Mouse (Mus musculus) intestine, embryonic 15.5 days (tissue): Measurements from ENCODE around the gene Plxnb2. TPM values are rescaled to one million over a fixed set of nuclear protein-coding genes. Genes with fewer than 3 reads are reported as not detected.

Experiments used
- ATAC-seq: fragments of 200-750 bp; cut with Nextera tagmentation; 2 replicates; pipeline ENCODE4 v1.8.0; 2017; ENCODE audit warnings: moderate TSS enrichment, moderate library complexity
- H3K27ac ChIP-seq: fragments of 300-500 bp; sonication (generic); 2 replicates; pipeline ENCODE4 v1.5.1; 2015; ENCODE audit warnings: mild to moderate bottlenecking, inconsistent platforms
- H3K27me3 ChIP-seq: fragments of 300-500 bp; sonication (generic); replicated peaks from 2 replicates; pipeline ENCODE4 v1.6.1; 2015; ENCODE audit warnings: inconsistent platforms
- H3K36me3 ChIP-seq: fragments of 300-500 bp; sonication (generic); 2 replicates; pipeline ENCODE4 v1.6.1; 2015; ENCODE audit warnings: inconsistent platforms
- H3K4me1 ChIP-seq: fragments of 300-500 bp; sonication (generic); replicated peaks from 2 replicates; pipeline ENCODE4 v1.6.1; 2015; ENCODE audit warnings: inconsistent platforms
- H3K4me2 ChIP-seq: fragments of 300-500 bp; sonication (generic); replicated peaks from 2 replicates; pipeline ENCODE4 v1.6.1; 2015; ENCODE audit warnings: mild to moderate bottlenecking, inconsistent platforms
- H3K4me3 ChIP-seq: fragments of 300-500 bp; sonication (generic); replicated peaks from 2 replicates; pipeline ENCODE4 v1.5.1; 2015; ENCODE audit warnings: inconsistent platforms
- H3K9ac ChIP-seq: fragments of 300-500 bp; sonication (generic); 2 replicates; pipeline ENCODE4 v1.6.1; 2015; ENCODE audit warnings: inconsistent platforms
- H3K9me3 ChIP-seq: fragments of 300-500 bp; sonication (generic); 2 replicates; pipeline ENCODE4 v1.6.1; 2016; ENCODE audit warnings: inconsistent platforms
- WGBS: fragments of 180-500 bp; shearing (Covaris S2); methylation state at CpG from one replicate; pipeline ENCODE4 v1.1.7; 2015; 5-methylcytosine and 5-hydroxymethylcytosine counted together
- polyA plus RNA-seq: library from polyadenylated mRNA; unstranded; fragments of >200 nt; fragmentation: Nextera tagmentation; extraction: Ambion mirVana; gene quantifications from 2 replicates; pipeline ENCODE4 v1.2.1, GENCODE M21; 2015

Gene Plxnb2
- polyA plus RNA-seq, 1 experiment from 2014 or later = 107 TPM

DNA sequence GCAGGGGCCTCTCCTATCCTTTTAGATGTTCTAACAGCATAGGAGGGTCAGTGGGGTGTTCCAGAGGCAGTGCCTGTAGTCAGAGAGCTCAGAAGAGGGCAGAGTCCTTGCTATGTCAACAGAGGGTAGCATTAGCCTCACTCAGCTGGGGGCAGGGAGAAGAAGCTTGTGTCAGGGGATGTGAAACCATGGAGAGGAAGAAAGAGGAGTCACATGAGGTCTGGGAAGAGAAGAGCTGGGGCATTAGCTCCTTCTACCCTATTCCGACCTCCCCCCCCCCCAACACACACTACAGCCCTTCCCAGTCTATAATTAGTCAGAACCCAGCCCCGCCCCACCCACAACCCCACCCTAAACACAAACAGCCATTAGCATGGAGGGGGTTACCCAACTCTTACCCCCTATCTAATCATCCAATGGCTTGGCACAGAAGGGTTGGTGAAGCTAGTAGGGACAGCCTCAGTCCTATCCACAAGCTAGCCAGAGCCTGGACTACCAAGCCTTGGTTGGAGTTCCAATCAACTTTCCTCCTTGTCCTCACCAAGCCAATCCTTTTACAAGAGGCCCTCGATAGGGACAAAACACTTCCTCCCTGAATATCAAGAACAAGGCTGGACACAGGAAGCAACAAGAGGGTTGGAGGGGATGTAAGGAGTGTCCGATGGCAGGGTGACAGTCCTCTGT lies 2.9 kb downstream of the Plxnb2 start:
- 56% methylated on average over 4 of the region's 4 CpGs for WGBS
- Histone ChIP-seq H3K4me2 (peak overlapping the region; percentile 90), H3K27ac (peak overlapping the region; percentile 93), H3K27me3 (no peaks in the 10 kb centered on the region), H3K9me3 (no peaks in the 10 kb centered on the region), H3K4me3 (0 out of 2 replicates have a peak overlapping the region, but pooled peaks have one; percentile 85), H3K9ac (peak overlapping the region; percentile 9; the same call in 1 of the 2 replicates), H3K36me3 (no peaks in the 10 kb centered on the region), H3K4me1 (peaks cover 68% of the 10 kb centered on the region)
- peak; percentile 31 for ATAC-seq

DNA sequence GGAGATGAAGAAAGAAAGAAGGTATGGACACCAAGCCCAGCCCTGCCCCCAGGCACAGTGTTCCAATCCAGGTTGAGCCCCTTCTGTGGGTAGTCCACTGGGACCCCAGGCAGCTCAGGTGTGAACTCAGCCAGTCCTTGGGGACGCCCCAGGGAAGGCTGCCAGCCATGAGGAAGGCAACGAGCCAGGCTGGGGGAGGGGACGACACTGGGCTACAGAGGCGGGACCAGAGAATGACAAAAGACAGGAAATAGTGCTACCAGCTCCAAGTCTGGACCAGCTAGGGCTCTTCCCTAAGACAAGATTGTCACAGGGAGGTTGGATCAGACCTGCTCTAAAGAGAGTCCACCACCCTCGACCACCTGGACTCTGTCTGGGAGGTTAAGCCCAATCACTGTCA lies 3.5 kb downstream of the Plxnb2 start:
- ATAC-seq = peak; percentile 14
- Histone ChIP-seq H3K4me3 (0 out of 2 replicates have a peak overlapping the region, but pooled peaks have one; percentile 6), H3K36me3 (no peaks in the 10 kb centered on the region), H3K27ac (peak overlapping the region; percentile 93), H3K27me3 (no peaks in the 10 kb centered on the region), H3K4me2 (peak overlapping the region; percentile 90), H3K9me3 (no peaks in the 10 kb centered on the region), H3K9ac (peak overlapping the region; percentile 9), H3K4me1 (peaks cover 71% of the 10 kb centered on the region)
- WGBS = 7% methylated on average over 5 of the region's 5 CpGs

DNA sequence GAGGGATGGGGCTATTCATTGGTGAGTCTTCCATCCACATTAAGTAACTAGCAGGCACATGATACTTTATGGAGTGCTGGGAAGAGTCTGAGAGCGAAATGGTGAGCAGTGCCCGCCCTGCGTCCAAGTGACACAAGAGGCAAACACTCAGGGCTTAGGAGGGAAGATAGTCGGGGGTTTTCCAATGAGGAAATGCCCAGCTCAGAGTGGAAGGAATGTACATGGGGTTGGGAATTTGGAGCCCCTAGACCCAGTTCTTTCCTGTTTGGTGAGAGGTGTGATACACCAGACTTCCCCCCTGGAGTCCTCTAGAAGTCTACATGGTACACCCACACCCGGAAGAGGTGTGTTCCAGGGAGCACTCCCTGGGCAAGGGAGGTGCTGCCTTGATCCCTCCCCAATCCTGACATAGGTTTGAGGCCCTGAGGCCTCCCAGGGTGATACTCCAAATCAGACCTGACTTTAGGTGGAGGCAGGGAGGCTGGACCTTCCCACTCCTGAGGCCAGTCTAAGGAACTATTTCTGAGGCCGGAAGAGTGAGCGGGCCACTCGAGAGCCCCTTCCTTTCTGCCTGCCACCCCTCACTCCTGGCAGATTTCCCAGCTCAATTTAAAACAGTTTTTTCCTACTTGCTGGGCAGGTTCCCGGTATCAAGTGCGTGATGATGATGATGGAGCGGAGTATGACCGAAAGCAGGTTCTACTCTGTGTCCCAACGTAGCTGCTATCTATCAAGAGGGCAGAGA lies 5.0 kb downstream of the Plxnb2 start:
- Histone ChIP-seq H3K27ac (peak overlapping the region; percentile 32; the same call in 1 of the 2 replicates), H3K9ac (no peak overlapping the region), H3K4me1 (peaks cover 78% of the 10 kb centered on the region), H3K9me3 (no peaks in the 10 kb centered on the region), H3K4me2 (peak overlapping the region; percentile 98), H3K27me3 (no peaks in the 10 kb centered on the region), H3K4me3 (no peak overlapping the region), H3K36me3 (no peaks in the 10 kb centered on the region)
- WGBS = 69% methylated on average over 13 of the region's 13 CpGs
- no peak for ATAC-seq

DNA sequence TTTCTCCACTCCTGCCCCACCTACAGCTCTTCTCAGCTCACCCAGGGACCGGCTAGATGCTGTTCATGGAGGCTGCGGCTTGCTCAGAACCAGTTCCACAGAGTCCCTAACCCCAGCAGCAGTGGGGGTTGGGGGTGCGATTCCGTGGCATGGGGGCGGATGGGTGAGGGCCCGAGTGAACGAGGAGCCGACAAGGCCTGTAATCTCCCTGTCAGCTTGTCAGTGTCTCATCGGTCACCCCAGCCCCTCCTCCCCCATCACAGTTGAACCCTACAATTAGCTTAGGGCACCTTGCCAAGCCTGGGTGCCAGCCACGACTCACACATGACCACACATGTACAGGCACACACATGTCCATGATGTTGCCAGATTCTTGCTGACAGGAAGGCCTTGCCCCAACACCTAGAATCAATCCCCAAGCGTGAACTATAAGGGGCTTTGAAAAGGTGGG lies 5.7 kb downstream of the Plxnb2 start:
- no peaks in the 10 kb centered on the region for H3K27me3 ChIP-seq
- H3K9me3 ChIP-seq = no peaks in the 10 kb centered on the region
- H3K4me2 ChIP-seq = peak overlapping the region; percentile 98; the same call in 1 of the 2 replicates
- no peaks in the 10 kb centered on the region for H3K36me3 ChIP-seq
- 51% methylated on average over 11 of the region's 11 CpGs for whole genome bisulfite sequencing
- no peak overlapping the region for H3K4me3 ChIP-seq
- no peak overlapping the region for H3K9ac ChIP-seq
- peaks cover 84% of the 10 kb centered on the region for H3K4me1 ChIP-seq
- H3K27ac ChIP-seq = no peak overlapping the region
- ATAC-seq = no peak

DNA sequence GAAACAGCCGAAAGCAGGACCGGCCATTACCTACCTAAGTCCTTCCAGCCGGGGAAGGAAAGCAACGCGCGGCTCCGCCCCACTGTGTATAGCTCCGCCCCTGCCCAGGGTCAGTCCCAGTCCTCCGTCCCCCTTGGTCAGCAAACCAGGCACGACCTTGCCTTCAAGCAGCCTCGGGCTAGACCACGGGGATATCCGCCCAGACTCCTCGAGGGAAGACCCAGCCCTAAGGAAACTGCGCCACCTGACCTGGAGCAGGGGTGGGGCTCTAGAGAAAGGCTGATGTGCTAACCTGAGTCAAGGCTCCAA lies 6.7 kb downstream of the Plxnb2 start:
- Histone ChIP-seq H3K9me3 (no peaks in the 10 kb centered on the region), H3K27ac (peak overlapping the region; percentile 59), H3K27me3 (no peaks in the 10 kb centered on the region), H3K36me3 (no peaks in the 10 kb centered on the region), H3K4me2 (peak overlapping the region; percentile 98), H3K9ac (peak overlapping the region; percentile 64), H3K4me3 (peak overlapping the region; percentile 55), H3K4me1 (peaks cover 90% of the 10 kb centered on the region)
- 2% methylated on average over 15 of the region's 15 CpGs for WGBS
- ATAC-seq = peak; percentile 58

DNA sequence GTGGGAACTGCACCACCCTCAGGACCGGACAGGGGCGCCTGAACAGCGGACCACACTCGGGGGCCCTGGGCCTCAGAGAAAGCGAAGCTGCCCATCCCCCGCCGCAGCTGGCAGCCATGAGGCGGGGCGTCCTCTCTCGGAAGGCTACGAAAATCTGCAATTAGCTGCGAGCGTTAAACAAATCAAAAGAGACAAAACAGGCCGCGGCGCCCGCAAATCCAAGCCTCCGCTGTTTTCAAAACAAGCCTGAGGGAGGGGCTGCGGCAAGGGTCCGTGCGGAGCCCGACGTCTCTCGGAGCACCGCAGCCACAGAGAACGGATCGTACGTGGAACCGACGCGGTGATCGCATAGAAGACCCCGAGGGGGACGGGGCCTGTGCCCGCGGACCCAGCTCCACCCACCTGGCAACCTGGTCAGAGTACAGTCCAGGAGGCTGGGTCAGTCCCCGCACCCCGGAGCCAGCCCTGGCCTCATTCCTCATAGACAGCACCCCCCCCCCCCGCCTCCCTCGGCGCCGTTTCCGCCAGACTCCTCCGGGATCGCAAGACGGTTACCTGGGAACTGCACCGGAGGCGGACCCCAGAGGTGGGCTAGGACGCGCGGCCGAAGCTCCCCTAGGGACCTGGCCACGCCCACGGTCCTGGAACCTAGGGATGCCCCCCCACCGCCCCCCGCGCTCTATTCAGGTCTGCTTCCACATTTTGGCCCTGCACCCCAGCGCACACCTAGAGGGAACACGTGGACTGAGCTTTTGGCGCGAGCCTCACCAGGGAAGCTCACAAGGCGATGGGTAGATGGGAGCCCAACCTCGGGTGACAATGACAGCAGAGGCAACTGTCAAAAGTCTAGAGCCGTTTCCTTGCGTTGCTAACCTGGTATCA lies 7.3 kb downstream of the Plxnb2 start:
- WGBS = under 1% methylated on average over 63 of the region's 65 CpGs
- Histone ChIP-seq H3K36me3 (no peaks in the 10 kb centered on the region), H3K27ac (peak overlapping the region; percentile 59), H3K4me2 (peak overlapping the region; percentile 98), H3K4me1 (peaks cover 86% of the 10 kb centered on the region), H3K9me3 (no peaks in the 10 kb centered on the region), H3K4me3 (peak overlapping the region; percentile 55), H3K9ac (peak overlapping the region; percentile 64), H3K27me3 (no peaks in the 10 kb centered on the region)
- peak; percentile 22 for ATAC-seq

DNA sequence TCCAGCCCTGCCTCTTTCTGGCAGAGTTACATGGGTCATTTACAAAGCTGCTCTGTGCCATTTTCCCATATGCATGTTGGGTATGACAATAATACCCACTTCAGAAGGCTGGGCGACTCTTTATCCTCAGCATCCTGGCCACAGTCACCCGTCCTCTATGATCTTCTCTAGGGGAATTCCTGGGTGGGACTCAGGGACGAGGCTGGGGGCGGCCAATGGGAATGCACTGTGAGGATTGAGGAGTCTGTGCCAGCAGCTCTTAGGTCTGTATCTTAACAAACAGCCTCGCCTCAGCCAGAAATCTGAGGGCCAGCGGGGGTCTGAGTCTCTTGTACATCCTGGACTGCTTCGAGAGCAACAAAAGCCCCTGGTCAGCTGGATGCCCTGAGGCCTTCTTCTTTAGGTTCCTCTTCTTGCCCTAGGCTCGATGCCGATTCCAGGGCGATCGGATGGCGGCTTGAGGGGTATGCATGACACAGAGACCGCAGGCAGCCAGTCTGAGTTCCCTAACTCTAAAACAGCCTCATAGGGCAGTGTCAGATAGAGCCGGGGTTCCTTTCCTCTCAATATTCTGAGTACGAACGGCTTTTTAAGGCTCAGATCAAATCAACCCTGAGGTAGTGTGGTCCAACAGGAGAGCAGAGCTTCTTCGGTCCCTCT lies 8.2 kb downstream of the Plxnb2 start:
- H3K36me3 ChIP-seq = peaks cover 9% of the 10 kb centered on the region
- peak overlapping the region; percentile 98 for H3K4me2 ChIP-seq
- no peak for ATAC-seq
- peak overlapping the region; percentile 64 for H3K9ac ChIP-seq
- no peaks in the 10 kb centered on the region for H3K9me3 ChIP-seq
- H3K4me3 ChIP-seq = peak overlapping the region; percentile 55
- peak overlapping the region; percentile 59 for H3K27ac ChIP-seq
- WGBS = 45% methylated on average over 17 of the region's 17 CpGs
- H3K27me3 ChIP-seq = no peaks in the 10 kb centered on the region
- peaks cover 78% of the 10 kb centered on the region for H3K4me1 ChIP-seq

DNA sequence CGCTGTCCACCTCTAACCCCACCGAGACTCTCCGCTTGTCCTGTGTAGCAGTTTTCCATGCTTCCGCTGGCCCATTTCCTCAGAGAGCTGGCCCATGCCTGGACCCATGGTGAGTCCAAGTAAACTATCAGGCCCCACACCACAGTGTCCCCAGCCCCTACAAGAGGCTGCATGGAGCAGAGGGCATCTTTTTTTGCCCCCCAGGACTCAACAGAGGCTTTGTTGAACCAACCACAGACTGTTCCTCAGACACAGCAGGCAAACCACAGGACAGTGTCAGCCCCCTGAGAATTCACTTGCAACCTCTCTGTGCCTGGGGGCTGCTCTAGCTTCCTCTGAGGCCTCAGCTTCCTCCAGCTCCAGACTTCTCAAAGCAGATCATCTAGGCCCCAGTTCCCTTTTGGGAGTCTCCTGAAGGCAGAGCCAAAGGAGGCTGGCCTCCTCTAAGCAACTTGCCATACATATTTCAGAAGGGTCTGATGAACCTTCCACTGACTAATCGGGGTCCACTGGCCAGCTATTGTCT lies 9.0 kb downstream of the Plxnb2 start:
- Histone ChIP-seq H3K9me3 (no peaks in the 10 kb centered on the region), H3K4me1 (peaks cover 69% of the 10 kb centered on the region), H3K4me2 (no peak overlapping the region), H3K27me3 (no peaks in the 10 kb centered on the region), H3K27ac (no peak overlapping the region; the same call in 1 of the 2 replicates), H3K4me3 (no peak overlapping the region), H3K9ac (no peak overlapping the region), H3K36me3 (peaks cover 17% of the 10 kb centered on the region)
- ATAC-seq = no peak
- 89% methylated on average over 5 of the region's 5 CpGs for WGBS

DNA sequence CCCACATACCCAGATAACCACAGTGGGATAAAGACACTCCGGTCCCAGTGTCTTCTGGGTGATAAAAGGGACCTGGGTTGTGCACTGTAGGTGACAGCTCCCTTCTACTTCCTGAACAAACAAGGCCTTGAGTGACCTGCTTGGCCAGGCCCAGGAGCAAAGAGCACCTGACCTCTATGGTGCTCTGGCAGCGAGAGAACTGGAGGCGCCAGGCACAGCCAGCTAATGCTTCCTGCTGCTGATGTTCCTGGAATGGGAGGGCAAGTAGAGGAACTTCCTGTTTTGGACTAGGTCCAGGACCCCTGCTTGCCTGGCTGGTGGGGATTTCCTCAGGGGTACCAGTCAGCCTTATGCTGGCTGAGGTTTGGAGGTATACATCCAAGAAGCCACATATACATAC lies 10.5 kb downstream of the Plxnb2 start:
- H3K9ac ChIP-seq = no peak overlapping the region
- H3K27ac ChIP-seq = peak overlapping the region; percentile 74
- WGBS = 19% methylated on average over 3 of the region's 3 CpGs
- no peaks in the 10 kb centered on the region for H3K9me3 ChIP-seq
- H3K4me1 ChIP-seq = peaks cover 56% of the 10 kb centered on the region
- H3K36me3 ChIP-seq = peaks cover 32% of the 10 kb centered on the region
- ATAC-seq = peak; percentile 16
- H3K4me2 ChIP-seq = peak overlapping the region; percentile 46
- no peak overlapping the region for H3K4me3 ChIP-seq
- H3K27me3 ChIP-seq = no peaks in the 10 kb centered on the region

DNA sequence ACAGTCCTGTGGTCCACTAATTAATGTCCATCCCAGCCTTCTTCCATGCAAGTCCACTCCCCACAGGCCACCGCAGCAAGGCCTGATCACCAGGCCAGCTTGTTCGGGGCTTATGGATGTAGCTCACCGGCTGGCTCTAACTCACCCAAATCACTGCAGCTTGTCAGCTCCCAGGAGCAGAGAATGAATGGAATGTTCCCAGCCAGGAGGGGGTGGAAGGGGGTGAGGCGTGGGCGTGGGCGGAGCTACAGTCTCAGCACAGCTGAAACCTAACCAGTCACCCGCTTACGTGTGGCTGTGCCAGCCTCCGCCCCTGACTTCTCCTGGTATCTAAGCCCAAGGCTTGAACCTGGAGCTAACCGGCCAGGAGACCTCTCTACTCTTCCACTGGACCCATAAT lies 11.2 kb downstream of the Plxnb2 start:
- H3K36me3 ChIP-seq = peaks cover 38% of the 10 kb centered on the region
- H3K9me3 ChIP-seq = no peaks in the 10 kb centered on the region
- WGBS = 3% methylated on average over 10 of the region's 10 CpGs
- H3K9ac ChIP-seq = 0 out of 2 replicates have a peak overlapping the region, but pooled peaks have one; percentile 8
- H3K4me2 ChIP-seq = peak overlapping the region; percentile 46
- H3K4me3 ChIP-seq = peak overlapping the region; percentile 16
- H3K27me3 ChIP-seq = no peaks in the 10 kb centered on the region
- peaks cover 49% of the 10 kb centered on the region for H3K4me1 ChIP-seq
- peak overlapping the region; percentile 74 for H3K27ac ChIP-seq
- ATAC-seq = peak; percentile 65

DNA sequence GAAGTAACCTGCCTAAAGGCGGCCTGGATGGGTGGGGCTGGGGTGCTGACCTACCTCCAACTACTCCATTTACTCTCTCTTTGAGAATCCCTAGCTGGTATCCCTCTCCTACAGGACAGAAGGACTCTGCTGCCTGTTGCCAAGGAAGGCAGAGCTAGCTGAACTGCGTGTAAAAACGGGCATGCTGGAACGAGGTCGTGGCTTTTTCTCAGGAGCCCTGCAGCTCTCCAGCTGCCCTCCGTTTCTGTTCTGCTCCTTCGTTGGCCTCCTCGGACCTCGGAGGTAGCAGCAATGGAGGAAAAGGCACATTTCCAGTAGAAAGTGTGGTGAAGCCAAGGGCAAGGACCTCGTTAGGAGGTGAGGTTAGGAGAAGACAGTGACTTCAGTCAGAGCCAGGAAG lies 11.7 kb downstream of the Plxnb2 start:
- no peak for ATAC-seq
- H3K27me3 ChIP-seq = no peaks in the 10 kb centered on the region
- peak overlapping the region; percentile 74 for H3K27ac ChIP-seq
- peaks cover 44% of the 10 kb centered on the region for H3K4me1 ChIP-seq
- H3K9ac ChIP-seq = 0 out of 2 replicates have a peak overlapping the region, but pooled peaks have one; percentile 8
- H3K4me2 ChIP-seq = peak overlapping the region; percentile 46
- 0 out of 2 replicates have a peak overlapping the region, but pooled peaks have one; percentile 16 for H3K4me3 ChIP-seq
- peaks cover 43% of the 10 kb centered on the region for H3K36me3 ChIP-seq
- no peaks in the 10 kb centered on the region for H3K9me3 ChIP-seq
- 44% methylated on average over 10 of the region's 10 CpGs for WGBS
